Mouse (Mus musculus) midbrain, embryonic 16.5 days (tissue): ENCODE results near the gene Dcst2. TPM values are rescaled to one million over a fixed set of nuclear protein-coding genes. Genes with fewer than 3 reads are reported as not detected.

Experiments
- ATAC-seq: fragments of 200-750 bp; cut with Nextera tagmentation; 2 replicates; pipeline ENCODE4 v1.8.0; 2017; ENCODE audit warnings: moderate TSS enrichment
- H3K27ac ChIP-seq: fragments of 300-500 bp; sonication (generic); 2 replicates; pipeline ENCODE4 v1.5.1; 2014; ENCODE audit warnings: mild to moderate bottlenecking, low read length, mixed read lengths
- H3K27me3 ChIP-seq: fragments of 300-500 bp; sonication (generic); 2 replicates; pipeline ENCODE4 v1.6.1; 2014; ENCODE audit warnings: low read depth, low read length, mixed read lengths; ENCODE audit not compliant: control insufficient read depth, insufficient read depth
- H3K36me3 ChIP-seq: fragments of 300-500 bp; sonication (generic); 2 replicates; pipeline ENCODE4 v1.6.1; 2014; ENCODE audit warnings: mild to moderate bottlenecking, low read length, moderate library complexity, mixed read lengths; ENCODE audit not compliant: control insufficient read depth, insufficient read depth
- H3K4me1 ChIP-seq: fragments of 300-500 bp; sonication (generic); 2 replicates; pipeline ENCODE4 v1.6.1; 2014; ENCODE audit warnings: mild to moderate bottlenecking, low read length, mixed read lengths; ENCODE audit not compliant: control insufficient read depth, insufficient read depth
- H3K4me2 ChIP-seq: fragments of 300-500 bp; sonication (generic); 2 replicates; pipeline ENCODE4 v1.6.1; 2014; ENCODE audit warnings: mild to moderate bottlenecking, low read length, mixed read lengths
- H3K4me3 ChIP-seq: fragments of 300-500 bp; sonication (generic); 2 replicates; pipeline ENCODE4 v1.5.1; 2014; ENCODE audit warnings: low read depth, mild to moderate bottlenecking, low read length, moderate library complexity, mixed read lengths
- H3K9ac ChIP-seq: fragments of 300-500 bp; sonication (generic); 2 replicates; pipeline ENCODE4 v1.6.1; 2014; ENCODE audit warnings: low read depth, low read length, mixed read lengths
- H3K9me3 ChIP-seq: fragments of 300-500 bp; sonication (generic); replicated peaks from 2 replicates; pipeline ENCODE4 v1.6.1; 2014; ENCODE audit warnings: mild to moderate bottlenecking, low read length, mixed read lengths; ENCODE audit not compliant: control insufficient read depth, poor library complexity, severe bottlenecking
- WGBS: fragments of 180-500 bp; shearing (Covaris S2); extraction: QIAGEN DNeasy Blood & Tissue Kit; methylation state at CpG from one replicate; pipeline ENCODE4 v1.1.7; 2014; 5-methylcytosine and 5-hydroxymethylcytosine counted together
- polyA plus RNA-seq: library from polyadenylated mRNA; unstranded; fragments of >200 nt; fragmentation: Nextera tagmentation; extraction: Ambion mirVana; gene quantifications from 2 replicates; pipeline ENCODE4 v1.2.1, GENCODE M21; 2015

Gene Dcst2
- polyA plus RNA-seq, 1 experiment from 2014 or later, result 0.25 TPM

DNA sequence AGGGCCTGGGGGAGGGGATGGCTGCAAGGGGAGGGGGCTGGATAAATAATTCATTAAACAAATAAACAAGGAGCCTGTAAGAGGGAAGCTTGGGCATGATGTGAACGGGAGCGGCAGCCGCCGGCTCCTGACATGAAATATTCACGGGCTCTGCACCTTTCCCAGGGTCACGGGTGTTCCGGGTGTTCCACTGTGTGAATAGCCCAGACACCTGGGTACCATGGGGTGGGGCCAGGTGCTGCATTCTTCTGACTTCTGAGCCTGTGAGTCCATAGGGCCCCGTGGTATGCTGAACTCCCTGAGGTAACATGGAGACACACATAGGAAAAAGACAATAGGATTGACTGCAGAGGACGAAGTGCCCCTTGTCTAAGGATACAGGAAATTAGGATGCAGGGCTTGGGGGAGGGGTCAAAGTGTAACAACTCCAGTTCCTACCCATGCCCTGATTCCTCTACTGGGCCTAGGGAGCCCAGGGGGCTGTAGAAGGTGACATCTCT, 34.4 kb upstream of the Dcst2 start:
- H3K9ac ChIP-seq, result no peak overlapping the region
- no peaks in the 10 kb centered on the region for H3K36me3 ChIP-seq
- ATAC-seq, result no peak
- no peak overlapping the region for H3K27ac ChIP-seq
- peaks cover 7% of the 10 kb centered on the region for H3K4me1 ChIP-seq
- no peaks in the 10 kb centered on the region for H3K9me3 ChIP-seq
- no peaks in the 10 kb centered on the region for H3K27me3 ChIP-seq
- WGBS, result 57% methylated on average over 9 of the region's 9 CpGs
- H3K4me3 ChIP-seq, result no peak overlapping the region
- H3K4me2 ChIP-seq, result no peak overlapping the region

DNA sequence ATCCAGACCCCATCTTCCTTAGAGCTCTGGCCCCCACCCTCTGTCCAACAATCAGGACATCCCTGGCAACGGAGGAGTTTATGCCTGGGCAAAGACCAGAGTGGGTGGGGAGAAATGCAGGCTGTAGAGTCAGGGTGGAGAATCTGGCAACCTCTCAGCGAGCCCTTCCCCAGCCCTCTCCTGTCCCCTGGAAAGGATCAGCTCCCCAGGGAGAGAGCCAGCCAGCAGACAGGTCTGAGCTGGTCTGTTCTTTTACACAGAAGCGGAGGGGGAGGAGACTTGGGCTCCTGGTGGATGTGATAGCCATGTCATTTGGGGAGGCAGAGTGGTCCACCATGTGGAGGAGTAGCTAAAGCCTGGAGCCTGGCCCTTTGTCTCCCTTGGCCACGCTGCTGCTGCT, 33.2 kb upstream of the Dcst2 start:
- WGBS, result 19% methylated on average over 4 of the region's 4 CpGs
- Histone ChIP-seq H3K4me1 (peaks cover 13% of the 10 kb centered on the region), H3K4me2 (no peak overlapping the region), H3K27me3 (no peaks in the 10 kb centered on the region), H3K27ac (no peak overlapping the region), H3K9ac (no peak overlapping the region), H3K4me3 (no peak overlapping the region), H3K9me3 (no peaks in the 10 kb centered on the region), H3K36me3 (no peaks in the 10 kb centered on the region)
- ATAC-seq, result no peak

DNA sequence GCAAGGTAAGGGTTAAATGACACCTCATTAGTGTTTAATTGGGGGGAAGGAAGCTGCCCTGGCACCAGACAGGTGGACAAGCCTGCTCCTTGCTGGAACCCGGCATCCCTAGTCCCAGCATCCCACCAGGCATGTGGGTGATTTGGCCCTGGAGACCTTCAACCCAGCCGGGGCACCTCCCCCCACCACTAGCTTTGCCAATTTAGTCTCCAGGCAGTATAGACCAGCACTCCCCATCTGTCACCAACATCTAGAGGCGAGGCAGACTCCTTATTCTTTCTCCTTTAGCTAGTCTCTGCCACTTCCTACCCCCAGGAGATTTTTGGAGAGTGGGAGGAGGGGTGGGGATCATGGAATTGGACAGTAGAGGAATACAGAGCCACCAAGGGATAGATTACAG, 31.4 kb upstream of the Dcst2 start:
- 41% methylated on average over 3 of the region's 3 CpGs for WGBS
- H3K36me3 ChIP-seq, result no peaks in the 10 kb centered on the region
- H3K27ac ChIP-seq, result no peak overlapping the region
- no peak for ATAC-seq
- no peak overlapping the region for H3K9ac ChIP-seq
- H3K4me2 ChIP-seq, result no peak overlapping the region
- H3K27me3 ChIP-seq, result no peaks in the 10 kb centered on the region
- H3K4me1 ChIP-seq, result peaks cover 13% of the 10 kb centered on the region
- H3K4me3 ChIP-seq, result no peak overlapping the region
- H3K9me3 ChIP-seq, result no peaks in the 10 kb centered on the region

DNA sequence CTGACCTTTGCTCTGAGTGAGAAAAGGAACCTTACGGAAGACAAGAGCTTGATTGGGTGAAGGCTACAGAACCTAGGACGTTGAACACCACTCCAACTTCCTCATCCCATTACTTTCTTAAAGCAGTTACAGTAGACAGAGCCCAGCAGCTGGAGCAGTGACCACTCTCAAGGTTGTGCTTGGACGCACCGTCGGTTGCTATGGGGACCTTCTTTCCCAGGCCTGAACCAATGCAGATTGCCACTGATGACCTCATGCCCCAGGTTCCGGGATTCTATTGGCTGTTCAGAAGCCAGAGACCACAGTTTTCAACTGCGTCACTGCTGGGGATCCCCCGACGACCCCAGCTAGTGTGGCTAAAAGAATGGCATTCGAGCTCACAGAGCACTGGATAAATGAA, 30.8 kb upstream of the Dcst2 start:
- Histone ChIP-seq H3K4me2 (no peak overlapping the region), H3K4me1 (peaks cover 13% of the 10 kb centered on the region), H3K4me3 (no peak overlapping the region), H3K9ac (no peak overlapping the region), H3K9me3 (no peaks in the 10 kb centered on the region), H3K36me3 (no peaks in the 10 kb centered on the region), H3K27me3 (no peaks in the 10 kb centered on the region), H3K27ac (no peak overlapping the region)
- WGBS, result 22% methylated on average over 10 of the region's 10 CpGs
- ATAC-seq, result no peak

DNA sequence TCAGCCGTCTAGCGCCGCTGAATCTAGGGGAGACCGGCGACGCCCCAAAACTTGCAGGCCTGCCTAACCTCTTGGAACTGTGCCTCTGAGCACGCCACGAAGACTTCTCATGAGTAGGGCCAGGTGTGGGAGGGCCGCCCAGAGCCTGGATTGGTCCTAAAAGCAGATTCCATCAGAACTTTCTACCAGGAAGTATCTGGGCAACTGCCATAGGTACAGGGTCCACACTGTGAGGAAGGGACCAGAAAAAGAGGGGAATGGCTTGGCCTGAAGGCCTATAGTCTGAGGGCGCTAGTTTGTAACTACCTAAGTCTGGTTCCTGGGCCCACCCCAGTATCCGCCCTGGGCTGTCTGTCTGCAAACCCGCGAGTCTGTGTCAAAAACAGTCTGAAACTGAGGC, 30.2 kb upstream of the Dcst2 start:
- H3K9me3 ChIP-seq, result no peaks in the 10 kb centered on the region
- H3K4me3 ChIP-seq, result no peak overlapping the region
- H3K9ac ChIP-seq, result no peak overlapping the region
- no peak overlapping the region for H3K4me2 ChIP-seq
- peaks cover 16% of the 10 kb centered on the region for H3K4me1 ChIP-seq
- no peaks in the 10 kb centered on the region for H3K27me3 ChIP-seq
- no peak for ATAC-seq
- WGBS, result 67% methylated on average over 13 of the region's 13 CpGs
- no peak overlapping the region for H3K27ac ChIP-seq
- no peaks in the 10 kb centered on the region for H3K36me3 ChIP-seq

DNA sequence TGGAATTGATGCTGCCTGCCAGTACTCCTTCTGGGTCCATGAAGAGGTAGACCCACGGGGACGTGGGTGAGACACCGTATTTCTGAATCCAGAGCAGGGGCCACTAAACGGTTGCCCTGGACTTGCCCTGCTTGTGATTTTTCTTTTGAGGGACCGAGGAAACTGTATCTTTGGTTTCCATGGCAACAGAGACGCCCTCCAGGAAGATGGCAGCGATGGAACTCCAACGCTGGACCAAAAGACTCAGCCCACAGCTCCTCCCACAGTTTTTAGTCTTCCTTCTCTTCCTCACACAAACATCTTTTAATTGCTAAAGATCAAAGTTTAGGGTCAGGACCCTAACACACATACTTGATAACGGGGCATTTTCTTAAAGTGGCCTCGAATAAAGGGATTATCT, 29.8 kb upstream of the Dcst2 start:
- WGBS, result 18% methylated on average over 10 of the region's 10 CpGs
- no peaks in the 10 kb centered on the region for H3K9me3 ChIP-seq
- H3K4me1 ChIP-seq, result peaks cover 20% of the 10 kb centered on the region
- ATAC-seq, result no peak
- 0 out of 2 replicates have a peak overlapping the region, but pooled peaks have one; percentile 24 for H3K27ac ChIP-seq
- H3K36me3 ChIP-seq, result no peaks in the 10 kb centered on the region
- H3K27me3 ChIP-seq, result no peaks in the 10 kb centered on the region
- no peak overlapping the region for H3K4me2 ChIP-seq
- H3K4me3 ChIP-seq, result no peak overlapping the region
- no peak overlapping the region for H3K9ac ChIP-seq

DNA sequence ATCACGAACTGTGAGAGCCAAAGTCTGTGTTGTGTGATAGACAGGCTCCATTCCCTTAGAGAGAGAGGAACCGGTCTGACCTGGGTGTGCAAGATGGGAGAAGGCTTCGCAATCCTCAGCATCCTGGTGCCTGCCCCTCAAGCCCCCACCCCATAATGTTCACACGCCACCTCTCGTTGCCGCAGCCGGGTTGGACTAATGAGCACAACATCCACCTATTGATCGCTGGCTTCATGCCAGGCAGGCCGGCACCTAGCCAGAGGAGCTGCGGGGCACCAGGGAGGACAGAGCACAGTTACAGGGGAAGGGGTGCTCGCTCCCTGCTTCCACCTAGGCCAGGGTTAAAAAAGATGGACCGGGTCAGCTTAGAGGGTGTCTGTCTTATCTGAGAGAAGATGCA, 29.3 kb upstream of the Dcst2 start:
- H3K4me2 ChIP-seq, result no peak overlapping the region

DNA sequence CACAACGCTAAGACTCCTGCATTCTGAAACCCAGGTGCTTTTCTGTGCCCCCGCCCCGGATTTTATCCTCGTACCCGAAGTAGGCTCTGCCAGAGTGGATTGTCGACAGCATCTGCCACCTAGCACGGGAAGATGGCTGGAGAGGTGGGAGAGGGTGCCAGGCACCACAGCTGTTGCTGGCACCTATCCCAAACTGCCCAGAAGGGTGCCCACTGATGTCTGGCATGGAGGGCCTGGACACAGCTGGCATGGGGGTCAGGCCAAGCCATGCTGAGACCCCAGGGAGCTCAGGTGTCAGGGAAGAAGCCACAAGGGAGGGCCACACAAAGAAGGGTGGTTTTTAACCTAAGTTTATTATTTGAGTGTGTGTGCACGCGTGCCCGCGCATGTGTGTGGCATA, 28.7 kb upstream of the Dcst2 start:
- Histone ChIP-seq H3K9me3 (no peaks in the 10 kb centered on the region), H3K27me3 (no peaks in the 10 kb centered on the region), H3K4me2 (no peak overlapping the region), H3K9ac (0 out of 2 replicates have a peak overlapping the region, but pooled peaks have one; percentile 32), H3K36me3 (no peaks in the 10 kb centered on the region), H3K27ac (no peak overlapping the region), H3K4me3 (no peak overlapping the region), H3K4me1 (peaks cover 27% of the 10 kb centered on the region)
- 52% methylated on average over 11 of the region's 11 CpGs for WGBS
- no peak for ATAC-seq

More for the DNA sequence above, 29.3 kb upstream of the Dcst2 start:
- 0 out of 2 replicates have a peak, but pooled peaks have one; percentile 19 for ATAC-seq
- H3K4me1 ChIP-seq, result peaks cover 25% of the 10 kb centered on the region
- H3K27me3 ChIP-seq, result no peaks in the 10 kb centered on the region
- H3K36me3 ChIP-seq, result no peaks in the 10 kb centered on the region
- WGBS, result 16% methylated on average over 12 of the region's 12 CpGs
- H3K9me3 ChIP-seq, result no peaks in the 10 kb centered on the region
- H3K4me3 ChIP-seq, result no peak overlapping the region
- 0 out of 2 replicates have a peak overlapping the region, but pooled peaks have one; percentile 24 for H3K27ac ChIP-seq
- H3K9ac ChIP-seq, result peak overlapping the region; percentile 32; the same call in 1 of the 2 replicates

DNA sequence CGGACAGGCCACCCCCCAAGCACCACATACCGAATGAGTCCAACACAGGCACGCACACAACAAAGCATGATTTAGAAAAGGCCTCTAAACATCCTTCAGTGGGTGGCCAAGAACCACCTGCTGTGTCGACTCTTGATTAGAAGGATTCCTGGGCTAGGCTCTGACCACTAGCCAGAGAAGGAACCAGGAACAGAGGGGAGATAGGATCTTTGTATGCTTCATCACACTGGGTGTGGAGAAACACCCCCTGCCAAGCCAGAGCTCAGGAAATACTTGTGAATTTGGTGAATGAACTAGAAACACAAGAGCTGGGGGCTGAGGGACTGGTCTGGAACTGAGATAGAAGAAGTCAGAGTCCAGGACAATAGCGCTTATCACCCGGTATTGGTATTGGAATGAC, 25.2 kb upstream of the Dcst2 start:
- WGBS, result 13% methylated on average over 6 of the region's 6 CpGs
- Histone ChIP-seq H3K27me3 (no peaks in the 10 kb centered on the region), H3K9me3 (no peaks in the 10 kb centered on the region), H3K4me1 (peaks cover 44% of the 10 kb centered on the region), H3K4me3 (peak overlapping the region; percentile 75; the same call in 1 of the 2 replicates), H3K9ac (peak overlapping the region; percentile 12; the same call in 1 of the 2 replicates), H3K36me3 (no peaks in the 10 kb centered on the region), H3K4me2 (peak overlapping the region; percentile 97), H3K27ac (no peak overlapping the region)
- ATAC-seq, result no peak
